In the genomic region with DNA sequence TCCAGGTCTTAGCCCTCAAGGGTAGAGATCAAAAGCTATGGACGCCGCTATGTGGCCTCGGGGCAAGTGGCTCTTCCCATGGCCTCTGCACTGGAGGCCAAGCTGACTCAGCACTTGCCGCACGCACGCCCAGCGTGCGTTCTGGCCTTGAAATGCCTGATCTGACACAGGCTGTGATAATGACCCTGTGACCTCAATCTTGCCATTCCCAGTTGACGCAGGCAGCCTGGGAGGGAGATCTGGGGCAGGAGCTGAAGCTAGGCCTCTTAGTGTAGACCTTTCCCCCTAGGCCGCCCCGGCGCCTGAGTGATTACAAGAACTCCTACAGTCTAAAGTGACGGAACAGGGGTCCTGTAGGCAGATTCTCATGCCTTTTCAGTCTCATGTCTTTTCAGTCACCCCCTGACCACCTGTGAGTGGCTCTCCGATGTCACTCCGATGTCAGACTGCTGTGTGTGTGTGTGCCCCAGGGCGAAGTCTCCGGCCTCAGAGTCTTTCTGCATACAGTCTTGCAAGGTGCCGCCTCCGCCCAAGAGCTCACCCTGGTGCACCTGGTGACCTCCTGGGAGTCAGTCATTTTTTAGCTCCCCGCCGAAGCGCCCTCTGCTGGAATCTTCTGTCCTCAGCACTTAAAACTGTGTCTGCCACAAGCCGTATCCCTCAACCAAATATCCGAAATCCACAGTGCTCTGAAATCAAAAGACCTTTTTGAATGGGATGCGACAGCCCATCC, we compare ENCODE assay signal across 8 mouse cellular contexts.
A peak's percentile ranks its signal among the peaks of the same experiment; 100 is the strongest.
DNase-seq lines count a peak whose midpoint lies in the region.

No protein-coding gene starts in this region.

- DNase-seq in cerebellum, postnatal 14 days: peak; percentile 61 to 72
- DNase-seq in cerebellum, postnatal 4 days (ENCODE audit: low spot score in 2 of 2): no peak
- DNase-seq in ovary, adult 18-20 months (ENCODE audit: low spot score): peak; percentile 59
- DNase-seq in ovary, postnatal 14 days (ENCODE audit: low spot score): no peak
- peak; percentile 33 for DNase-seq in induced T-regulatory cell, adult 2 months (ENCODE audit: low read depth)
- DNase-seq in mesoderm, embryonic 11.5 days (ENCODE audit: low read depth, low spot score): peak; percentile 67
- DNase-seq in frontal cortex, postnatal 10 days (ENCODE audit: low spot score in 2 of 2): no peak
- no peak for DNase-seq in MN1 (ENCODE audit: low spot score)

Comparison
In these comparisons a context has a peak if more than half of its experiments do, and no peak if none do; other contexts are left out.
1. DNase-seq: peak in cerebellum, postnatal 14 days (2 of 2), ovary, adult 18-20 months (single experiment), induced T-regulatory cell, adult 2 months (single experiment) and mesoderm, embryonic 11.5 days (single experiment); none in cerebellum, postnatal 4 days (0 of 2), ovary, postnatal 14 days (single experiment), frontal cortex, postnatal 10 days (0 of 2) and MN1 (single experiment).